8 mouse cellular contexts compared by ENCODE assay signal in the genomic region with DNA sequence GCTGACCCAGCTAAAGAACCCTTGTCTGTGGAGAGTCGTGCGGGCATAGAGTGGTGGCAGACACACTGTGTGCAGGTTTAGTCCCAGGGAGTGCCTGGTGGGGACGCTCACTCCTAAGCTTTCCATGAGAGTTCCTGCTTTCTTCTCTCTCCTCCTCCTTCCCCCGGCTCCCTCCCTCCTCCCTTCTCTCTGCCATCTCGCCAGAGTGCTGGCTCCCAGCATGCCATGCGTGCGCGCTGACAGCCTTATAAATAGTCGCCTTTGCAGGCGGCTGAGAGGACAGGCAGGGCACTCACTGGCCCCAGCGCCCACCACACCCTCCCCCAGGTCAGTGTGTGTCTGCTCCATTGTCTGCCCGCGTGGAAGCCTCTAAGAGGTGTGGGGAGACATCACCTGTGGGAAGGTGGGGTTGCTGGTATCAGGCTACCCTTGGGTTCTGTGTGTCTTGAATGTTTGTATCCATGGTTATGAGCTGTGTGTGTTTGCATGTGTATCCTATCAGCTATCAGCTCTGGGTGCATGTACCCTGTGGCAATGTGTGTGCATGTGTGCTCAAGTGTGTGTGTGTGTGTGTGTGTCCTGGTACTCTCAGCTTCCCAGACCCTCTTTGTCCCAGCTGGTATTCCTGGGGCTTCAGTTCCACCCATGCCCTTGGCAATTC. TPM values are rescaled to one million over a fixed set of nuclear protein-coding genes. Genes with fewer than 3 reads are reported as not detected.
DNase-seq lines count a peak whose midpoint lies in the region; ATAC-seq lines count a peak whose summit lies in the region.

No protein-coding gene starts in this region.

- ATAC-seq in intestine, embryonic 16.5 days = peak; percentile 21

- peak overlapping the region; percentile 68 for H3K9ac ChIP-seq in intestine, embryonic 16.5 days (ENCODE audit: low read depth, low read length)

- peak; percentile 89 for DNase-seq in adrenal gland, postnatal 14 days
- peak; percentile 88 for DNase-seq in embryo, embryonic 10 days (ENCODE audit: low spot score)
- peak; percentile 85 for DNase-seq in gastrocnemius, postnatal 14 days
- peak; percentile 79 to 90 for DNase-seq in left cerebral cortex, adult 9 months (ENCODE audit: low spot score in 2 of 2)
- DNase-seq in lung, postnatal 4 days = peak; percentile 79 to 86
- DNase-seq in skeletal muscle tissue, adult 2 months (ENCODE audit: low read depth, low spot score) = peak; percentile 94
- DNase-seq in c-Kit-positive CD71-positive TER-119-positive erythroid progenitor cells, embryonic 14.5 days (ENCODE audit: low spot score) = no peak

- H3K4me1 ChIP-seq in intestine, embryonic 16.5 days (ENCODE audit: control insufficient read depth, insufficient read depth, low read length) = peaks cover 59% of the 10 kb centered on the region

- intact Hi-C loops in gastrocnemius, postnatal 14 days (cut with DNase I; ENCODE audit: low total_unique reads) = no loop called here

- H3K27me3 ChIP-seq in intestine, embryonic 16.5 days (replicated peaks; ENCODE audit: control insufficient read depth, insufficient read depth, low read length) = no peaks in the 10 kb centered on the region

- H3K4me2 ChIP-seq in intestine, embryonic 16.5 days (ENCODE audit: low read depth, low read length) = peak overlapping the region; percentile 57

- no peaks in the 10 kb centered on the region for H3K36me3 ChIP-seq in intestine, embryonic 16.5 days (ENCODE audit: control insufficient read depth, insufficient read depth, low read length)

- peak overlapping the region; percentile 70 for H3K27ac ChIP-seq in intestine, embryonic 16.5 days (ENCODE audit: low read length)

- WGBS in intestine, embryonic 16.5 days = 3% methylated on average over 13 of the region's 13 CpGs

- H3K9me3 ChIP-seq in intestine, embryonic 16.5 days (ENCODE audit: control insufficient read depth, low read length) = no peaks in the 10 kb centered on the region

- peak overlapping the region; percentile 30 for H3K4me3 ChIP-seq in intestine, embryonic 16.5 days (ENCODE audit: low read length)

RNA-seq across cellular contexts. Expression of gene Ak1, which starts 3.8 kb away (rescaled TPM):
- total RNA-seq in adrenal gland, postnatal 14 days (2021) = 53.2 and 61.4 TPM in 2 replicates
- total RNA-seq in gastrocnemius, postnatal 14 days (2021) = 1,000 to 10,000 TPM; 1,800 to 1,917 TPM
- 15.3 and 18.6 TPM in 2 replicates for polyA plus RNA-seq in intestine, embryonic 16.5 days (2015; fragmentation: Nextera tagmentation; extraction: Ambion mirVana)

RNA-seq across cellular contexts. Expression of gene Eng, which starts 21.1 kb away (rescaled TPM):
- 105 and 106 TPM in 2 replicates for total RNA-seq in adrenal gland, postnatal 14 days (2021)
- 10 to 100 TPM; 46.8 to 49.3 TPM for total RNA-seq in gastrocnemius, postnatal 14 days (2021)
- polyA plus RNA-seq in intestine, embryonic 16.5 days (2015; fragmentation: Nextera tagmentation; extraction: Ambion mirVana) = 66.8 and 70.3 TPM in 2 replicates

RNA-seq across cellular contexts. Expression of gene St6galnac6, which starts 25.8 kb away (rescaled TPM):
- 54.1 and 56.5 TPM in 2 replicates for total RNA-seq in adrenal gland, postnatal 14 days (2021)
- total RNA-seq in gastrocnemius, postnatal 14 days (2021) = 10 to 100 TPM; 42.7 to 51.0 TPM
- 12.3 and 15.2 TPM in 2 replicates for polyA plus RNA-seq in intestine, embryonic 16.5 days (2015; fragmentation: Nextera tagmentation; extraction: Ambion mirVana)

RNA-seq across cellular contexts. Expression of gene St6galnac4, which starts 38.4 kb away (rescaled TPM):
- 12.0 and 13.5 TPM in 2 replicates for total RNA-seq in adrenal gland, postnatal 14 days (2021)
- total RNA-seq in gastrocnemius, postnatal 14 days (2021) = 10 to 100 TPM; 25.6 to 26.3 TPM
- 14.7 and 16.5 TPM in 2 replicates for polyA plus RNA-seq in intestine, embryonic 16.5 days (2015; fragmentation: Nextera tagmentation; extraction: Ambion mirVana)

RNA-seq across cellular contexts. Expression of gene 9430097D07Rik, which starts 49.9 kb away (rescaled TPM):
- total RNA-seq in adrenal gland, postnatal 14 days (2021) = not detected in 2 replicates
- total RNA-seq in gastrocnemius, postnatal 14 days (2021) = not detected
- not detected in 2 replicates for polyA plus RNA-seq in intestine, embryonic 16.5 days (2015; fragmentation: Nextera tagmentation; extraction: Ambion mirVana)

Comparison
In these comparisons a context has a peak if more than half of its experiments do, and no peak if none do; other contexts are left out.
1. RNA of gene Ak1, which starts 3.8 kb away (total RNA-seq): 1,800 to 1,917 TPM in gastrocnemius, postnatal 14 days; 53.2 to 61.4 TPM in adrenal gland, postnatal 14 days; every median in the first group is over 10 times any median in the second.